Mouse (Mus musculus): ENCODE results near the gene Cadm4.
"Not testable (repeated sequence)": the region's sequence is repeated elsewhere in the genome, so short reads cannot be mapped to it uniquely, and the experiment has no call there.

Cadm4 gene

DNA sequence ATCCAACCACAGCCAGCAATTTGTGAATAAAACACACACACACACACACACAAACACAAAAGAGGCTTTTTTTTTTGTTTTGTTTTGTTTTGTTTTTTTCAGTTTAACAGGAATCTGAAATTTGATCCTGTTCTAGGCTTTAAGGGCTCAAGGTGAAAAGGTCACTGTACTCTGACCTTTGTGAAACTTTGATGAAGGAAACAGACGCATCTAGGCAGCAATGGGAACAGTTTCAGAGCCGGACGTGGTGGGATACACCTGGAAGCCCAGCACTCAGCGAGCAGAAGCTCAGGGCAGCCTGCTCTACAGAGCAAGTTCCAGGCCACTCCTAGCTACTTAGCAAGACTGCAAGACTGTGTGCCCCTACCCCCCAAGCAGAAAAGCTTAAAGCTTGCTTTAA, 23.0 kb downstream of the Cadm4 start:
- no peak for DNase-seq

DNA sequence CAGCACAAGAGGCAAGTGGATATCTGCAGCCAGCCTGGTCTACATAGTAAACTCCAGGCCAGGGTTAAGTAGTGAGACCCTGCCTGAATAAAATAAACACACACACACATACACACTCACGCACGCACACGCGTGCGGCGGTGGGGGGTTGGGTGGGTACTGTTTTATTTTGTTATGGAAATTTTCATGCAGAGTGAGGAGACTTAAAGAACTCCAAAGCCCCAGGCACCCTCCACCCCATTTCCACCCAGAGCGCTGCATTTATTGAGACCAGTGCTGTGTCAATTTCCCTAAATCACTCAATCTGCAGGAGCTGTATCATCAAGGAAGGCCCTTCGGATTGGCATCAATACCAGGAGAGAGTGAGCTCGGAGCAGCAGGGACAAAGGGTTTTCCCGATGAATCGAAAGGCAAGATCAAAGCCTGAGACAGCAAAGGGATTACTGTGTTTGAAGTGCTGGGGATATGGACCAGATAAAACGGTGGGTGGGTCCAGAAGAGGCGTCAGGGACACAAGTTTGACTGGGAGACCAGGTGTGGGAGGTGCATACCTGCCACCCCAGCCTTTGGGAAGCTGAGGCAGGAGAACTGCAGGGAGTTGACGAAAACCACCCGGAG, 23.7 kb downstream of the Cadm4 start:
- DNase-seq: no peak

DNA sequence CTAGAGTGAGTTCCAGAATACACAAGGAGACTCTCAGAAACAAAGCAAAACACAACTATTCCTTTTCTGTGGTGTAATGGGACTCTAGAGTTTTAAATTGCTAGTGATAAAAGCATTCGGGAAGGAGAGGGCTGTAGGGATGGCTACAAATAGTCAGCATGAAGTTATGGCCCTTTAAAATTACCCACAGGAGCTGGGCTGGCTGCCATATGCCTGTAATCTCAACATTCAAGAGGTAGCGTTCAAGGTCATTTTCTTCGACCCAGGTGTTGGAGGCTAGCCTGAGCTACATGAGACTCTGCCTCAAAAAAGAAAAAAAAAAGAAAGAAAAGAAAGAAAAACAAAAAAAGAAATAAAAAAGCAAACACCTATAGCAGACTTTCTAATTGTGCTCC, 24.2 kb downstream of the Cadm4 start:
- DNase-seq: peak; percentile 31 to 42

DNA sequence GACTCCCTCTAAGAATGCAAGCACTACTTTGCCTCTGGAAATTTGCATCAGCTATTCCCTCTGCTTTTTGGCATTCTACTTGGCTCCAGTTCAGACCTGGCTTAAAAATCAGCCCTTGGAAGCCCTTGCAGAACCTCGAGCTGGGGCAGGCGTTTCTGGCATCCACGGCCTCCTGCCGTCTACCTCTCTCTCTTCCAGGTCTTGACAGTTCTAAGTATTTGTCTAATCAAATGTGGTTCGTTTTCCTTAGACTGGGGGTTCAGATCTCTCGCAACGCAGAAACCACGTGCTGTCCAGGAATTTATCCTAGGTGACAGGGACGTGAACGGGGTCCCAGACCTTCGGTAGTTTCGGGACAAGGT, 24.6 kb downstream of the Cadm4 start:
- peak; percentile 74 to 80 for DNase-seq

DNA sequence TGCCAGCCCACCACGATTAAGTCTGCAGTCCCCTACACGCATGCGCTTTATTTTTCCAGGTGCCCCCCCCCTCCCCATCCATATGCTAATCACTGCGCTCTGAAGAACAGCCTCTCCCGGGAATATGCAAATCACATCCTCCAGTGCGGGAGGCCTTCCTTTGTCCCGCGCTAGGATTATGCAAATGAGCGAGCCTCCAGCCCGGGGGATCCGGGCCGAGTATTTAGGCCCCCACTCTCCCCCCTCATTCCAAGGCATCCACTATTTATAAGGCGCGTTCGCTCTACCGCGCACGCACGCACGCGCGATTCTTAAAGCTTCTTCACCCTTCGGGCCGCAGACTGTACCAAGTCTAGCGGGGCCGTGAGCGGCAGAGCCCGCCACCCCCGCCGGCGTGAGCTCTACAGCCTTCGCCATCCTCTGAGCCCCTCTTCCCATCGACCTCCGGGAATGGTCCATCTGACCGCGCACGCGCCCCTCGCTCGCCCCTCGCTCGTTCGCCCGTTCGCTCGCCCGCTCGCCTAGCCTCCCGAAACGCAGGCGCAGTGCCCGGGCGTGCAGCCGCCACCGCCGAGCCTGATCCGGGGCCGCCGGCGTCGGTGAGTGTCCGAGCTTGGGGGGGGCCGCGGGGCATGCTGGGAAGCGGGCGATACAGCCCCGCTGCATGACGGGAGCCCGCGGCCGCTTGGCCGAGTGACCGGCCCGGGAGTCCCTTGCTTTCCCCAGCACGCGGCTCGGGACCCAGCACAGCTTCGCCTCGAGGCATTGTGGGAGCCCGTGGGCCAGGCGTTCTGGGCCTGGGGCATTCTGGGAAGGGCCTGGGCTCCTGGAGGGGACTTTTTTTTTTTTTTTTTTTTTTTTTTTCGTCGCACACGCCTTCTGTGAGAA, 25.3 kb downstream of the Cadm4 start, which contains the start of gene Zfp428:
TSS of gene Zfp428 (plus strand) at position 169 of the 888 bp plus-strand sequence.
- peak; percentile 77 to 82 for DNase-seq

DNA sequence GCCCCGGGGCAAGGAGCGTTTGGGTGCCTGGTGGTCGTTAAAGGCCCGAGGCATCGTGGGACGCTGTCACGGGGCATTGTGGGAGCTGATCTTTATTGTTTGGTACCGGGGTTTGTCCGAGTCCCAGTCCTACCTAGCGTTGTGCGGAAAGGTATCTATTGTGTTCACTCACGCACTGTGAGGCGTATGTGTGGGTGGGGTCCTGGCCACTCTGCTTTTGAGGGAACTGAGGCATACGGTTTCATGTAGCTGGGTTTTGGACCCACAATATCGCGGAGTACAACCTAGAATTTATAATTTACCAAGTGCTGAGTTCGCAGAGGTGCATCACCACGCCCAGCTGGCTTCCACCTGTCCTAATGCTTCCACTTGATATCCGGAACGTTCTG, 25.9 kb downstream of the Cadm4 start:
- no peak for DNase-seq

DNA sequence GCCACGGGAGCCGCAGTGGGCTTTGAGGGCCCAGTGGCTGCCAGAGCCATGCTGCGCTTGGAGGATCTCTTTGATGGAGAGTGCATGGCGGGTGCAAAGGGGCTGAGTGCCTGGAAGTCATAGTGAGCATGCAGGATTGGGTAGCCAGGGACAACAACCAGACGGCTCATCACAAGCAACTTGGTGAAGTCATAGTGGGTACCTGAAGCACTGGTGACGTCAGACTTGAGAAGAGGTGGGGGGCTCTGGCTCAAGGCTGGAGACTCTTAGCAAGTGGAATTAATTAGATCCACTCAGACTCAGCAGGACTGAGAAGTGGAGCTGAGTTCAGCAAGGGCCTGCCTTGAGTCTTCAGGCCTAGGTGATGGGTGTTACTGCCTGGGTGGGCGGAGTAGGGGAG, 30.5 kb downstream of the Cadm4 start, which contains the start of gene AC161166.1:
TSS of gene AC161166.1 (minus strand) at position 101 of the 400 bp plus-strand sequence.
- no peak for DNase-seq

DNA sequence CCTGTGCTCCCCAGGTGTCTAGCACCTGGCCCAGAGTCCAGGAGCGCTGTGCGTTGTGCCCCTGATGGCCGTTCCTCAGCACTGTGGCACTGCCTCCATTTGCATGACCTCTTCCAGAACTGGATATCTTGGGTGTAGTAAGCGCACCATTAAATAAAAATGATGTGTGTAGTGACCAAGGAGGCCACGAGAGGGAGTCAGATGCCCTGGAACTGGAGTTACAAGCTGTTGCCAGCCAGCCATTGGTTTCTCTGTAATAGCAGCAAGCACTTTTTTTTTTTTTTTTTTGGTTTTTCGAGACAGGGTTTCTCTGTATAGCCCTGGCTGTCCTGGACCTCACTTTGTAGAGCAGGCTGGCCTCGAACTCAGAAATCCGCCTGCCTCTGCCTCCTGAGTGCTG, 34.5 kb downstream of the Cadm4 start:
- DNase-seq: peak in 1 of 2 experiments; percentile 48

DNA sequence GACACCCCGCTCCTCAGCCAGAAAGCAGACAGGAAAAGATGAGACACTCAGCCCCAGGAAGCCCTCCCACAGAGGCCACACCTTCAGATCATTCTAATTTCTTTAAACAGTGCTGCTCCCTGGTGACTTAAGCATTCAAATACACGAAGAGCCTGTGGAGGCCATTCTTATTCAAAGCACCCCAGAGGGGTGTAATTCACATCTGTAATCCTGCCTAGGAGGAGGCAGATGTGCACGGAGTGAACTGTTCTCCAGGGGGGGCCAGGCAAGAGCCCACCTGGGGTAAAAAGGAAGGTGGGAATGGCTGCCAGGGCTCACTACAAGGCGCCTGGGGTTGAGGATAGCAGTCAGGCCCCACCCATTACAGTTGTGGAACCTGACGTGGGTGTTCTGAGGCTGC, 35.3 kb downstream of the Cadm4 start:
- no peak for DNase-seq

DNA sequence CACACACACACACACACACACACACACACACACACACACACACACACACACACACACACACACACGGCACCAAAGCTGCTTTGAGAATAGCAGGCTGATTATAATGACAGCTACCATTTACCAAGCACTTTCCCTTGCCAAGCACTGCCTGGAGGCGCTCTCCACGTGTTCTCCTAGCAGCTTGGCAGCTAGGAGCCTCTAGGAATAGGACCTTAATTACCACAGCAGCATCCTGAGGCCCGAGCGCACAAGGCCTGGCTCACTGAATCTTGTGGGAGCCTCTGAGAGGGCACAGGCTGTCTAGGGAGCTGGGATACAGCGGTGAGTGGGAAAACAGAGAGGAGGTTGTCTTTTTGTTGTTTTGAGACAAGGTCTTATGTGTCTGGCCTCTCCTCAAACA, 35.8 kb downstream of the Cadm4 start:
- DNase-seq: no peak

DNA sequence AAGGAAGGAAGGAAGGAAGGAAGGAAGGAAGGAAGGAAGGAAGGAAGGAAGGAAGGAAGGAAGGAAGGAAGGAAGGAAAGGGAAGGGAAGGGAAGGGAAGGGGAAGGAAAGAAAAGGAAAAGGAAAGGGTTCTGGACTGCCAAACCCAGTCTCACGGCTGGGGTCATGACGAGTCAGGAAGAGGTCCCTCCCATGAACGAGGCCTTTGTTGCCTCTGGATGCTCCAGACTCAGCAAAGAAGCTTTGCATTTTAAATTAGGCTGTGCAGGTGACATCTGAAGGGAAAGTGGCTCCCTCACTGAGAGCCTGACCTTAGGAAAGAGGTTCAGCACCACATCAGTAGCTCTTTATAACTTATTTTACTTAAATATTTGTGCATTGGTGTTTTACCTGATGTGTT, 37.3 kb downstream of the Cadm4 start:
- no peak for DNase-seq

DNA sequence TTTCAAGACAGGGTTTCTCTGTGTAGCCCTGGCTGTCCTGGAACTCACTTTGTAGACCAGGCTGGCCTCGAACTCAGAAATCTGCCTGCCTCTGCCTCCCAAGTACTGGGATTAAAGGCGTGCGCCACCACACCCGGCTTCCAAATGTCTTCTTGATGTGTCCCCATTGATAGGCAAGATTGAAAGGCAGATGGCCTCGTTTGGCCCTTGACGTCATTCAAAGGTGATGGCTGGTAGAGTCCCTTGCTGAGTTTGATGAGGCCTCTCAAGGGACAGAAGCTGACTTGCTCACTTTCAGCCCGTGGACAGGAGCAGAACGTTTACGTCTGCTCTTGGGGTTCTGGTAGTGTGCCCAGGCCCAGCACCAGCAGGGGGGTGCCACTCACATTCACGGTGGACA, 38.2 kb downstream of the Cadm4 start:
- not testable (repeated sequence) for DNase-seq

DNA sequence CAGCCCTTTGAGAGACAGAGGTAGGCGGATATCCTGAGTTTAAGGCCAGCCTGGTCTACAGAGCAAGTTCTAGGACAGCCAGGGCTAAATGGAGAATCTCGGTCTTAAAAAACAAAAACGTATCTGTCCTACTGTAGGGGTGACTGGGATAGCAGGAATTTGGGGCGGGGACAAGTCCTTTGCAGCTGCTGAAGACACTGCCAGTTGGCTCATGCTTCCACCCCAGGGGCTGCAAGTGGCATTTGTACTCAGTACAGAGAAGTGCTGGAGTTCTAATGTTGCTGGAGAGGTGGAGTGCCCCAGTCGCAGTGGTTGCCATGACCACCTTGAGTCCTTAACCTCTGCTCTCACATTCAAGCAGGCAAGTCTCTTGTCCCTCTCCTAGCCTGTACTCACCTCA, 41.0 kb downstream of the Cadm4 start:
- no peak for DNase-seq

DNA sequence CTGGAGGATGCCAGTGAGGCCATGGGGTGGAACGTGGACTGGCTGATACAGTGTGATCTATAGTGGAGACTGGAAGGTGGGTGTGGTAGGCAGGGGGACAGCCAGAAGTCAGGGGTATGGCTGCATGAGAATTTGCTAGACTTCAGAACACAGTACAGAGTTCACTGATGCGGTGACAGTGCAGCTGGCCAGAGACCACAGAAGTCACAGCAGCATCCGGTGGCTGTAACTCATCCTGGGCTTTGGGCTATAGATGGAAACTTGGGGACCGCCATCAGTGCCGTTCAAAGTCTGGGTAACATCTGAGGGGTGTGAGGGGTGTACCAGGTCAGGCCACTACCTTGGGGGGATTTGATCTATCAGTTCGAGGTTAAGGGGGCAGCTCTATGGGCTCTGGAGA, 41.9 kb downstream of the Cadm4 start:
- DNase-seq: no peak

DNA sequence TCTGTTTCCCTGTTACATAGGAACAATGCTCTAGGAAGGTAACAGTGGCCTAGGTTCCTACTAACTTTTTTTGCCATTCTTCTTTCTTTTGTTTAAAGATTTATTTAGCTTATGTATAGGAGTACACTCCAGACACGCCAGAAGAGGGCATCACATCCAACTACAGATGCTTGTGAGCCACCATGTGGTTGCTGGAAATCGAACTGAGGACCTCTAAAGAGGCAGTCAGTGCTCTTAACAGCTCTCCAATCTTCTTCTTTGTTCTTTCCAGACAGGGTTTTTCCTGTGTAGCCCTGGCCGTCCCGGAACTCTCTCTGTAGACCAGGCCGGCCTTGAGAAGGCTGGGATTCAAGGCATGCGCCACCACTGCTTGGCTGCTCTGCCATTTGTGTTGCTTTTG, 43.2 kb downstream of the Cadm4 start:
- DNase-seq: no peak

DNA sequence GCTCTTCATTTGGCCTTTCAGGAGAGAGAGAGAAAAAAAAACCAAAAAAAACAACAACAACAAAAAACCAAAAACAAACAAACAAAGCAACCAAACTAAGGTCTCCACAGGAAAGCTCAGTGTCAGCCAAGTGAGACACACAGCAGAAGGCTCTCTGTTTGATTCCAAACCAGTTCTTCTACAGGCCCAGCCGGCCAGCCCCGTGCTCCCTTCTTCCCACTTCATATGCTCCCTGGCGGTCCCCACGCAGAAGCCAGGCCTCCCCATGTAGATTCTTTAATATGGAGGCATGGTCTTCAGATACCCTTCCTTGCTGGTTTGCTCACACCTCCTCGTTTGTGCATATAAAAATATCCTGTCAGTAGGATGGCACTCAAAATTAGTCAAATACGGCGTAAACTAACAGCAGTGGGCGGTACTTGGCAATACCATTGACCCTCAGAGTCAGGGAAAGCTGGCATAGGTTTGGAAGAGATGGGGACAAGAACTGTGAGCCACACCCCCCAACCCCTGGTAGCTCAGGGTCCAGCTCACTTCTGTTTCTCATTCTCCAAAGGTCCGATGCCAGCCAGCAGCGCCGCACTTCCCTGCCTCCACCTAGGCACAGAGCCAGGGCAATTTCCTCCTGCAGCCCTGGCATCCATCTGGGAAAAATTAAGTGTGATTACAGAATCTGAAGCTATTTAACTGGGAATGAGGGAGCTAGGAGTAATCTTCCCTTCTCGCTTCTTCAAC, 44.0 kb downstream of the Cadm4 start:
- no peak for DNase-seq

DNA sequence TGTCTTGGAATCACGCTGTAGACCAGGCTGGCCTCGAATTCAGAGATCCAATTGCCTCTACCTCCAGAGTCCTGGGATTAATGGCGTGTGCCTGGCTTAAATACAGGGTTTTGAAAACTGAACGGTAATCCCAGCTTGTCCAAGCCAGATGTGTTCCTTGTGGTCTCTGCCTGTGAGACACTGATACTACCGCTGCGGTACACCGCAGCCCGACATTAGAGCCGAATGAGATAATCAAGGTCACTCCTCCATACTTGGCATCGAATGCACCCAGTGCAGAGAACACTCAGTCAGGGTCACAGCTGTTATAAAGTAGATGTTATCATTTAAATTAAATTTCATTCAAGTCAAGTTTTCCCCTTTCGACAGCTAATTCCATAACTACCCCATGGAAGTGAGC, 47.0 kb downstream of the Cadm4 start:
- DNase-seq: no peak

DNA sequence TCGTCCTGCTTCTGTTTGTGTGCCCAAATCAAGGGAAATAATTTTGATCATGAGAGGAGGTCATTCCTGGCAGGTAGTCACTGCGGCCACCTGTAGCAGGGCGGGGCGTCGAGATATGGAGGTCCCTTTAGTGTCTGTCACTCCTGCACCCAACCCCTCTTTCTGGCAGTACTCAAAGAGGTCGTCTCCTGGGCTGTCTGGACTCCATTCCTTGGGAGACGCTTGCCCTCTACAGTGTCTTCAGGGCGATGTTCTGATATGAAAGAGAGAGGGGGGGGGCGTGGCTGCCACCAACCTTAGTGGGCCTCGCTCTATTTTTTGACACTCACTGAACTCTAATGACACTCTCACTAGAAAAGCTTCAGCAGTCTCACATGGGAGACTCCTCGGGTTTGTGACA, 47.8 kb downstream of the Cadm4 start:
- DNase-seq: no peak

DNA sequence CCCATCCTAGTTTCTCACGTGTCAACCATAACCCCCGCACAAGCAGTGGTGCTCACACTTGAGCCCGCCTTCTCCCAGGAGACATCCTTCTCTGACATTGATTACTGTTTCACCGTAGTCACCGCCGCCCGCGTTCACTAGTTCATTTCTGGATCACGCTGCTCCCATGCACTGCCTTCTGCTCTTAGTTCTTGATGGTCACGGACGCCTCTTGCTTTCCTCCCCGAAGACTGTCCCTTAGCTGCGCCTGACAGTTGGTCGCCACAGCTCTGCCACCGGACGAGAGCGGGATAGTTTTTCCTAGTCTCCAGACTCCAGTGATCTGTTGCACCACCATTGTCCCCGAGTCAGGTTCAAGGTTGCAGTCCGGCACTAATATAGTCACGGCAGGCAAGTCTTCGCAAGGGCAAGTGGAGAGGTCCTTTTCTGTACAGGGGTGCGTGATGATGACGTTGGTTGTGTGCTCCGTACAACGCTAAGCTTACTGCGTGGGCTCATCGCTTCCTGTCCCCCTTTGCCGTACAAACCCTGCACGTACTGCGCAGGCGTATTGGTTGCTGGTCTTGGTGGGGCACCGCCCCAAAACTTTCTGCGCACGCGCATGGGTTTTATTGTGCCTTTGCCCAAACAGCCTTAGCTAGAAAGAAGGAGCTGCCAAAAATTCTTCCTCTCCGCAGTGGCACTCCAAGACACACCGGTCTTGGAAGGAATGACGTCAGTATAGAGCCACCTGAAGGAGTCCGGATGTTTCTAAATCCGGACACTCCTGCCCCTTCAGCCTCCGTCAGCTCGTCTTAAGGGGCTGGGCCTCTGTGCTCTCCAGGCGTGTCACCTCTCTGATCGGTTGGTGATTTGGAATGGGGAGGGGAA, 48.5 kb downstream of the Cadm4 start, which contains the start of gene Irgq:
TSS of gene Irgq (plus strand) at position 628 of the 870 bp plus-strand sequence.
- DNase-seq: peak; percentile 99

DNA sequence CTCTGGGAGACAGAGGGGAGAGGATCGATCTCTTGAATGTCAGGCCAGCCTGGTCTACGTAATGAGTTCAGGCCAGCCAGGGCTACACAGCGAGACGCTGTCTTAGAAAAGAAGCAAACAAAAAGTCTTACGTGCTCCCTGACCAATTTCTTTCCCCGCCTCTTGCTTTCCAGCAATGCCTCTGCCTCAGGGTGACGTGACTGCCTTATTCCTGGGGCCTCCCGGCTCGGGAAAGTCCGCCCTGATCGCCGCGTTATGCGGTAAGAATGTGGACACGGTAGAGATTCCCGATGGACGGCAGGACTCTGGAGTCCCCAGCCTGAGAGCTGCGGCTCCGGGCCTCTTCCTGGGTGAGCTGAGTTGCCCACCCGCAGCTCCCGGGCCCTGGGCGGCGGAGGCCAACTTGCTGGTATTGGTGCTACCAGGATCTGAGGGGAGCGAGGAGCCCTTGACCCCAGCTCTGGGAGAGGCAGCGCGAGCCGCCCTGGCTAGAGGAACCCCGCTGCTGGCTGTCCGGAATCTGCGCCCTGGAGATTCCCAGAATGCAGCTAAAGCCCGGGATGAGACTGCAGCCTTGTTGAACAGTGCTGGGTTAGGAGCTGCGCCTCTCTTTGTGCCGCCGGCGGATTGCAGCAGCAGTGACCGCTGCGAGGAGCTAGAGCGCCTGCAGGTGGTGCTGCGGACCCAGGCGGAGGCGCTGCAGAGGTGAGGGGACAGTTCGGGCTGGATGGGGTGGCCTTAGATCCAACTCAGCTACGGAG, 49.6 kb downstream of the Cadm4 start:
- DNase-seq: peak; percentile 71

DNA sequence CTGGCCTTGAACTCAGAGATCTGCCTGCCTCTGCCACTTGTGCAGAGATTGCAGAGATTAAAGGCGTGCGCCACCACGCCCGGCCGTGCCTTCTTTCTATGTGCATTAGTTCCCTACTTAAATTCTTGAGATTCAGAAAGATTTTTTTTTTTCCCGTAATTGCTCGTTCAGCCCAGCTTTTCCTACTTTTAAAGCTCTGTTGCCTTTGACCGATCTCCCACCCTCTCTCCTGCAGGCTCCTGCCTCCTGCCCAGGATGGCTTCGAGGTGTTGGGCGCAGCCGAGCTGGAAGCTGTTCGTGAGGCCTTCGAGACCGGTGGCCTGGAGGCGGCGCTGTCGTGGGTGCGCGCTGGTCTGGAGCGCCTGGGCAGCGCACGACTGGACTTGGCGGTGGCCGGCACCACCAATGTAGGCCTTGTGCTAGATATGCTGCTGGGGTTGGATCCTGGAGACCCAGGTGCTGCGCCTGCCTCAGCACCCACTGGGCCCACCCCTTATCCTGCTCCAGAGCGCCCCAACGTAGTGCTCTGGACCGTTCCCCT, 51.3 kb downstream of the Cadm4 start:
- DNase-seq: no peak

DNA sequence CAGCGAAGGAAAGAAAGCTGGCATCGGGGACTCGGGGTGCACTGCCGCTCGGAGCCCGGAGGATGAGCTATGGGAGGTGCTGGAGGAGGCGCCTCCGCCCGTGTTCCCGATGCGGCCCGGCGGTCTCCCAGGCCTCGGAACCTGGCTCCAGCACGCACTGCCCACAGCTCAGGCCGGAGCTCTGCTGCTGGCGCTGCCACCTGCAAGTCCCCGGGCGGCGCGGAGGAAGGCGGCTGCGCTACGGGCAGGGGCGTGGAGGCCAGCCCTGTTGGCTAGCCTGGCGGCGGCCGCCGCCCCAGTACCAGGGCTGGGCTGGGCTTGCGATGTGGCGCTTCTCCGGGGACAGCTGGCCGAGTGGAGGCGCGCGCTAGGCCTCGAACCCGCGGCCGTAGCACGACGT, 52.0 kb downstream of the Cadm4 start:
- DNase-seq: no peak
